9 mouse cellular contexts compared by ENCODE assay signal in genomic region chr7:101895695-101896094, GRCm38 (mm10). TPM values are rescaled to one million over a fixed set of nuclear protein-coding genes. Genes with fewer than 3 reads are reported as not detected.
DNase-seq lines count a peak whose midpoint lies in the region; ATAC-seq and TF ChIP-seq lines count a peak whose summit lies in the region.
"Had no signal": no experiment of that assay in that cellular context is flagged by ENCODE, and none has a peak within 500 bp of the region (broad histone marks: within the 10 kb centered on the region; RNA-seq: fewer than 3 reads in every experiment).

No protein-coding gene starts in this region.

- no peaks in the 10 kb centered on the region for H3K27me3 ChIP-seq in heart, adult 2 months (ENCODE audit: control insufficient read depth, insufficient read depth, low read length)
- no peaks in the 10 kb centered on the region for H3K27me3 ChIP-seq in C2C12 (ENCODE audit: control insufficient read depth, insufficient read depth, insufficient read length)
- H3K27me3 ChIP-seq in forebrain, embryonic 12.5 days, result peaks cover 3% of the 10 kb centered on the region; the same call in 1 of the 2 replicates
- H3K27me3 ChIP-seq in liver, embryonic 12.5 days (replicated peaks), result no peaks in the 10 kb centered on the region

- H3K36me3 ChIP-seq in heart, adult 2 months (ENCODE audit: control insufficient read depth, insufficient read depth, low read length), result no peaks in the 10 kb centered on the region
- H3K36me3 ChIP-seq in C2C12 (ENCODE audit: control insufficient read depth, insufficient read depth), result no peaks in the 10 kb centered on the region
- H3K36me3 ChIP-seq in forebrain, embryonic 12.5 days (replicated peaks), result peaks cover 12% of the 10 kb centered on the region; the same call in 1 of the 2 replicates
- peaks cover 28% of the 10 kb centered on the region for H3K36me3 ChIP-seq in liver, embryonic 12.5 days

- peaks cover 2% of the 10 kb centered on the region; the same call in 1 of the 2 replicates for H3K4me1 ChIP-seq in heart, adult 2 months (ENCODE audit: control insufficient read depth, insufficient read depth, low read length)
- peaks cover 11% of the 10 kb centered on the region for H3K4me1 ChIP-seq in forebrain, embryonic 12.5 days
- H3K4me1 ChIP-seq in liver, embryonic 12.5 days, result peaks cover 26% of the 10 kb centered on the region

- 23% methylated on average over 9 of the region's 9 CpGs for WGBS in heart, adult 2 months
- WGBS in forebrain, embryonic 12.5 days, result 38% methylated on average over 9 of the region's 9 CpGs
- WGBS in liver, embryonic 12.5 days (ENCODE audit: insufficient replicate concordance), result 33% methylated on average over 9 of the region's 9 CpGs

- H3K9ac ChIP-seq in heart, adult 2 months (ENCODE audit: low read depth, low read length), result peak overlapping the region; percentile 69
- peak overlapping the region; percentile 53 for H3K9ac ChIP-seq in forebrain, embryonic 12.5 days
- H3K9ac ChIP-seq in liver, embryonic 12.5 days, result peak overlapping the region; percentile 69

- no peaks in the 10 kb centered on the region for H3K79me2 ChIP-seq in heart, adult 2 months (replicated peaks; ENCODE audit: control insufficient read depth, insufficient read depth, low read length)
- H3K79me2 ChIP-seq in C2C12 (ENCODE audit: control insufficient read depth, insufficient read depth), result no peaks in the 10 kb centered on the region

- no peaks in the 10 kb centered on the region for H3K9me3 ChIP-seq in forebrain, embryonic 12.5 days
- H3K9me3 ChIP-seq in liver, embryonic 12.5 days (replicated peaks), result no peaks in the 10 kb centered on the region

- H3K4me2 ChIP-seq in forebrain, embryonic 12.5 days, result peak overlapping the region; percentile 47
- peak overlapping the region; percentile 87 for H3K4me2 ChIP-seq in liver, embryonic 12.5 days

- no peak for TF ChIP-seq EP300 in heart, adult 2 months (IDR thresholded peaks at IDR 0.05; ENCODE audit: insufficient read depth, low read depth, low read length)

- DNase-seq in heart, adult 2 months, result no peak
- no peak for DNase-seq in heart, postnatal 4 days
- DNase-seq in natural killer cell, adult 2 months (ENCODE audit: low spot score in 2 of 2), result no peak
- no peak for DNase-seq in testis, postnatal 10 days (ENCODE audit: low spot score)

- 0 out of 2 replicates have a peak, but pooled peaks have one; percentile 1 for TF ChIP-seq CTCF in heart, adult 2 months (IDR thresholded peaks at IDR 0.05)
- TF ChIP-seq CTCF in C2C12 (IDR thresholded peaks at IDR 0.05; ENCODE audit: control insufficient read depth, insufficient read depth, insufficient read length), result no peak

- no peaks in the 10 kb centered on the region for H3K79me3 ChIP-seq in C2C12 (ENCODE audit: low read depth)

- peak overlapping the region; percentile 93 for H3K27ac ChIP-seq in heart, adult 2 months
- peak overlapping the region; percentile 92 for H3K27ac ChIP-seq in forebrain, embryonic 12.5 days
- H3K27ac ChIP-seq in liver, embryonic 12.5 days, result peak overlapping the region; percentile 81

- no peak for TF ChIP-seq POLR2A in heart, adult 2 months (IDR thresholded peaks at IDR 0.05; ENCODE audit: insufficient read depth, low read depth, low read length)

- no peak for ATAC-seq in forebrain, embryonic 12.5 days (ENCODE audit: low FRiP score)
- ATAC-seq in liver, embryonic 12.5 days, result peak; percentile 0; the same call in 1 of the 2 replicates
- ATAC-seq in frontal cortex, adult (ENCODE audit: low TSS enrichment), result no peak

- H3ac ChIP-seq in C2C12 (ENCODE audit: control insufficient read depth, insufficient read length, low read depth), result peak overlapping the region; percentile 55

- intact Hi-C loops in heart, adult 2 months (cut with DNase I), result loop anchor here (2.0 to 5.0 kb wide), 4 partner anchors 37 to 233 kb away; partner anchors contain the start of genes Clpb, Lrrc51 and Numa1

- peak overlapping the region; percentile 53 for H3K4me3 ChIP-seq in heart, adult 2 months
- peak overlapping the region; percentile 38 for H3K4me3 ChIP-seq in C2C12 (ENCODE audit: insufficient read depth, poor library complexity, severe bottlenecking)
- peak overlapping the region; percentile 55 for H3K4me3 ChIP-seq in forebrain, embryonic 12.5 days (replicated peaks)
- H3K4me3 ChIP-seq in liver, embryonic 12.5 days, result peak overlapping the region; percentile 71

TF ChIP-seq in C2C12, 6 proteins besides CTCF, POLR2A, EP300 and RAD21:
- TF ChIP-seq USF1 (IDR thresholded peaks at IDR 0.05; ENCODE audit: low read depth), result no peak
- no peak for TF ChIP-seq MAX (IDR thresholded peaks at IDR 0.05)
- no peak for TF ChIP-seq MYOG (IDR thresholded peaks at IDR 0.05; ENCODE audit: control insufficient read depth, extremely low read depth, insufficient read length)
- TF ChIP-seq MYOD1 (IDR thresholded peaks at IDR 0.05; ENCODE audit: control insufficient read depth, insufficient read length, low read depth), result no peak
- no peak for TF ChIP-seq FOSL1 (IDR thresholded peaks at IDR 0.05; ENCODE audit: insufficient read depth, low read length, poor library complexity, severe bottlenecking)
- TF ChIP-seq CEBPB (IDR thresholded peaks at IDR 0.05; ENCODE audit: low read depth), result no peak

RNA-seq across cellular contexts. Expression of gene Lamtor1, which starts 10.0 kb away (rescaled TPM):
- total RNA-seq in heart, adult 2 months (2021), result 100 to 1,000 TPM; 104 to 125 TPM
- 244 and 272 TPM in 2 replicates for polyA plus RNA-seq in heart, adult 2 months (2012; rRNA removed)
- 100 to 1,000 TPM; 104 to 109 TPM for total RNA-seq in heart, postnatal 4 days (2021)
- polyA plus RNA-seq in C2C12 (2012; fragmentation: generic; extraction: Trizol), result 200 TPM
- polyA plus RNA-seq in forebrain, embryonic 12.5 days (2016; fragmentation: Nextera tagmentation; extraction: Ambion mirVana), result 129 and 134 TPM in 2 replicates
- 82.3 and 82.5 TPM in 2 replicates for polyA plus RNA-seq in liver, embryonic 12.5 days (2016; fragmentation: Nextera tagmentation; extraction: Ambion mirVana)

RNA-seq across cellular contexts. Expression of gene Tomt, which starts 10.5 kb away (rescaled TPM):
- total RNA-seq in heart, adult 2 months (2021), result not detected
- 0.12 TPM in 1 of 2 replicates, not detected in the other for polyA plus RNA-seq in heart, adult 2 months (2012; rRNA removed)
- not detected for total RNA-seq in heart, postnatal 4 days (2021)
- 0.12 TPM for polyA plus RNA-seq in C2C12 (2012; fragmentation: generic; extraction: Trizol)
- 0.68 and 0.77 TPM in 2 replicates for polyA plus RNA-seq in forebrain, embryonic 12.5 days (2016; fragmentation: Nextera tagmentation; extraction: Ambion mirVana)
- 0.14 and 0.30 TPM in 2 replicates for polyA plus RNA-seq in liver, embryonic 12.5 days (2016; fragmentation: Nextera tagmentation; extraction: Ambion mirVana)

RNA-seq across cellular contexts. Expression of gene Folr1, which starts 25.1 kb away (rescaled TPM):
- total RNA-seq in heart, adult 2 months (2021), result not detected
- polyA plus RNA-seq in heart, adult 2 months (2012; rRNA removed), result 0.39 and 2.1 TPM in 2 replicates
- total RNA-seq in heart, postnatal 4 days (2021), result 1 to 10 TPM; 1.1 to 2.9 TPM
- polyA plus RNA-seq in C2C12 (2012; fragmentation: generic; extraction: Trizol), result 0.67 TPM
- 5.5 and 8.2 TPM in 2 replicates for polyA plus RNA-seq in forebrain, embryonic 12.5 days (2016; fragmentation: Nextera tagmentation; extraction: Ambion mirVana)
- 0.50 and 0.70 TPM in 2 replicates for polyA plus RNA-seq in liver, embryonic 12.5 days (2016; fragmentation: Nextera tagmentation; extraction: Ambion mirVana)
- total RNA-seq: common myeloid progenitor, adult 5-6 weeks had no signal

RNA-seq across cellular contexts. Expression of gene Anapc15, which starts 32.2 kb away (rescaled TPM):
- 10 to 100 TPM; 18.4 to 20.3 TPM for total RNA-seq in heart, adult 2 months (2021)
- 24.2 and 27.9 TPM in 2 replicates for polyA plus RNA-seq in heart, adult 2 months (2012; rRNA removed)
- 10 to 100 TPM; 45.7 to 50.8 TPM for total RNA-seq in heart, postnatal 4 days (2021)
- polyA plus RNA-seq in C2C12 (2012; fragmentation: generic; extraction: Trizol), result 85.0 TPM
- polyA plus RNA-seq in forebrain, embryonic 12.5 days (2016; fragmentation: Nextera tagmentation; extraction: Ambion mirVana), result 93.1 and 96.9 TPM in 2 replicates
- 72.0 and 82.2 TPM in 2 replicates for polyA plus RNA-seq in liver, embryonic 12.5 days (2016; fragmentation: Nextera tagmentation; extraction: Ambion mirVana)

RNA-seq across cellular contexts. Expression of gene Lrrc51, which starts 38.0 kb away (rescaled TPM):
- 1 to 10 TPM; 3.0 to 4.5 TPM for total RNA-seq in heart, adult 2 months (2021)
- 7.5 and 11.6 TPM in 2 replicates for polyA plus RNA-seq in heart, adult 2 months (2012; rRNA removed)
- 1 to 10 TPM; 1.1 TPM for total RNA-seq in heart, postnatal 4 days (2021)
- polyA plus RNA-seq in C2C12 (2012; fragmentation: generic; extraction: Trizol), result 1.7 TPM
- polyA plus RNA-seq in forebrain, embryonic 12.5 days (2016; fragmentation: Nextera tagmentation; extraction: Ambion mirVana), result 6.5 and 7.3 TPM in 2 replicates
- polyA plus RNA-seq in liver, embryonic 12.5 days (2016; fragmentation: Nextera tagmentation; extraction: Ambion mirVana), result 2.8 and 3.6 TPM in 2 replicates
